Mouse (Mus musculus) embryo, embryonic 10.5 days (tissue): ENCODE measurements around the gene Gm17662.
A peak's percentile ranks its signal among the peaks of the same experiment; 100 is the strongest.

ENCODE experiments used
- DNase-seq: peaks from one replicate; pipeline ENCODE4 v3.0.0-alpha.2; 2015; ENCODE audit warnings: low spot score

Gene Gm17662

GRCm38 (mm10) chr4:104888499-104889262, 31.6 kb downstream of the Gm17662 start:
- DNase-seq: no peak

DNA sequence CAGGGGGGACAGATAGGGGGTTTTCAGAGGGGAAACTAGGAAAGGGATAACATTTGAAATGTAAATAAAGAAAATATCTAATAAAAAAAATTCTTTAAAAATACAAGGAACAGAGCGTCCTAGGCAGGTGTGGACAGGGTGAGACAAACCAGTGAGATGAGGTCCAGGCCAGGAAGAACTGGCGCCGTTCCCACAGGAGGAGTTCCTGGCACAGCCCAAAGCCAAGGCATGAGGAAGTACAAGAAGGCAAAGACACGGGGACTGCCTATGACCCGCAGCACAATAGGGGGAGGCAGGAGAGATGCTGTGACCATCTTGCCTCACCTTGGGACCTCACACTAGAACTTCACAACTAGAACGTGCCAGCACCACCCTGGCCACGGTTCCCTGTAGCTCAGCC, 34.6 kb downstream of the Gm17662 start:
- no peak for DNase-seq

GRCm38 (mm10) chr4:104893588-104893987, 36.5 kb downstream of the Gm17662 start:
- DNase-seq: no peak

GRCm38 (mm10) chr4:104894004-104894734, 37.0 kb downstream of the Gm17662 start:
- DNase-seq: peak; percentile 78

GRCm38 (mm10) chr4:104902836-104903235, 45.7 kb downstream of the Gm17662 start:
- no peak for DNase-seq

DNA sequence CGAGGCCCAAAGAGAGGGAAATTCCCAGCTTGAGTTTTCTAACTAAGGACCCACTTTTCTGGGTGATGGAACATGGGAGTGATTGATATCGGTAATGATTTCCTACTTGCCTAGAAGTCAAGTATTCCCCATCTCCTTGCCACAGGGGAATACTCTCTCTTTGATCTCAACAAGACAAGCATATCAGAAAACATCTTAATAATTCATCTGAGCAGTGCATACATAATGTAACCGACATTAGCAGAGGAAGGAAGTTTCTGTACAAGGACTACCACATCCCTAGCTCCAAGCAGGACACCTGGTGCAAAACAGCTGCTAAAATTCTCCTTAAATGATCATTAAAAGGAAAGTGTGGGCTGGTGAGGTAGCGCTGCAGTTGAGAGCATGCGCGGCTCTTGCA, 47.9 kb downstream of the Gm17662 start:
- no peak for DNase-seq
